Mouse (Mus musculus) liver, postnatal 0 days (tissue): Measurements from ENCODE around the gene Slfn9. TPM values are rescaled to one million over a fixed set of nuclear protein-coding genes. Genes with fewer than 3 reads are reported as not detected.

ENCODE experiments used
- ATAC-seq: fragments of 200-750 bp; cut with Nextera tagmentation; 2 replicates; pipeline ENCODE4 v1.8.0; 2017; ENCODE audit warnings: mild to moderate bottlenecking, moderate library complexity
- DNase-seq: peaks from one replicate; pipeline ENCODE4 v3.0.0-alpha.2; 2016
- H3K27ac ChIP-seq: fragments of 300-500 bp; sonication (generic); 2 replicates; pipeline ENCODE4 v1.5.1; 2014; ENCODE audit warnings: antibody characterized with exemption, moderate library complexity, mild to moderate bottlenecking, low read depth
- H3K27me3 ChIP-seq: fragments of 300-500 bp; sonication (generic); 2 replicates; pipeline ENCODE4 v1.6.1; 2014; ENCODE audit warnings: low read length, control low read depth, mixed read lengths; ENCODE audit not compliant: insufficient read depth
- H3K36me3 ChIP-seq: fragments of 300-500 bp; sonication (generic); replicated peaks from 2 replicates; pipeline ENCODE4 v1.6.1; 2014; ENCODE audit warnings: mild to moderate bottlenecking, control low read depth, low read length, moderate library complexity, mixed read lengths; ENCODE audit not compliant: insufficient read depth
- H3K4me1 ChIP-seq: fragments of 300-500 bp; sonication (generic); 2 replicates; pipeline ENCODE4 v1.6.1; 2014; ENCODE audit warnings: antibody characterized with exemption, mild to moderate bottlenecking, control low read depth; ENCODE audit not compliant: insufficient read depth
- H3K4me2 ChIP-seq: fragments of 300-500 bp; sonication (generic); 2 replicates; pipeline ENCODE4 v1.6.1; 2014; ENCODE audit warnings: low read depth, mild to moderate bottlenecking, low read length, moderate library complexity, mixed read lengths
- H3K4me3 ChIP-seq: fragments of 300-500 bp; sonication (generic); 2 replicates; pipeline ENCODE4 v1.5.1; 2014; ENCODE audit warnings: low read depth, low read length
- H3K9ac ChIP-seq: fragments of 300-500 bp; sonication (generic); replicated peaks from 2 replicates; pipeline ENCODE4 v1.6.1; 2014; ENCODE audit warnings: mild to moderate bottlenecking, moderate library complexity
- H3K9me3 ChIP-seq: fragments of 300-500 bp; sonication (generic); 2 replicates; pipeline ENCODE4 v1.6.1; 2016; ENCODE audit warnings: mild to moderate bottlenecking, control low read depth, low read length, mixed read lengths
- CTCF ChIP-seq: sonication (generic); IDR thresholded peaks from 2 replicates; pipeline ENCODE4 v1.5.1; 2016; ENCODE audit warnings: antibody characterized with exemption, low read depth
- EP300 ChIP-seq: IDR thresholded peaks from 2 replicates; pipeline ENCODE4 v1.6.1; 2016; ENCODE audit warnings: antibody characterized with exemption, low read depth, mild to moderate bottlenecking
- WGBS: fragments of 180-500 bp; shearing (Covaris S2); extraction: QIAGEN DNeasy Blood & Tissue Kit; methylation state at CpG from one replicate; pipeline ENCODE4 v1.1.7; 2014; ENCODE audit not compliant: insufficient replicate concordance; 5-methylcytosine and 5-hydroxymethylcytosine counted together
- polyA plus RNA-seq: library from polyadenylated mRNA; unstranded; fragments of >200 nt; fragmentation: Nextera tagmentation; extraction: Ambion mirVana; gene quantifications from 2 replicates; pipeline ENCODE4 v1.2.1, GENCODE M21; 2015

Slfn9 gene
- polyA plus RNA-seq, 1 experiment from 2014 or later, result 2.2 TPM

- DNase-seq (no peak), ATAC-seq (no peak)
- Histone ChIP-seq H3K4me1 (no peaks in the 10 kb centered on the region), H3K4me3 (no peak overlapping the region), H3K27ac (no peak overlapping the region), H3K9me3 (no peaks in the 10 kb centered on the region), H3K36me3 (no peaks in the 10 kb centered on the region), H3K4me2 (no peak overlapping the region), H3K9ac (no peak overlapping the region), H3K27me3 (0 out of 2 replicates have a peak, but pooled peaks cover 2% of the 10 kb centered on the region)
- TF ChIP-seq EP300 (no peak), CTCF (no peak)
- 65% methylated on average over 8 of the region's 8 CpGs for WGBS
Measured at GRCm38 (mm10) chr11:82962215-82962614, 29.4 kb downstream of the Slfn9 start.

GRCm38 (mm10) chr11:82961743-82962142, 29.9 kb downstream of the Slfn9 start:
- 0 out of 2 replicates have a peak, but pooled peaks cover 2% of the 10 kb centered on the region for H3K27me3 ChIP-seq
- no peak overlapping the region for H3K4me3 ChIP-seq
- WGBS, result 44% methylated on average over 2 of the region's 2 CpGs
- no peak overlapping the region for H3K27ac ChIP-seq
- H3K4me1 ChIP-seq, result no peaks in the 10 kb centered on the region
- no peak for ATAC-seq
- no peaks in the 10 kb centered on the region for H3K9me3 ChIP-seq
- DNase-seq, result no peak
- TF ChIP-seq CTCF, result no peak
- no peak for TF ChIP-seq EP300
- H3K9ac ChIP-seq, result no peak overlapping the region
- no peaks in the 10 kb centered on the region for H3K36me3 ChIP-seq
- H3K4me2 ChIP-seq, result no peak overlapping the region

- WGBS, result 8% methylated on average over 4 of the region's 4 CpGs
- TF ChIP-seq CTCF, result peak; percentile 84
- TF ChIP-seq EP300, result no peak
- H3K36me3 ChIP-seq, result no peaks in the 10 kb centered on the region
- H3K4me1 ChIP-seq, result peaks cover 1% of the 10 kb centered on the region; the same call in 1 of the 2 replicates
- H3K27ac ChIP-seq, result no peak overlapping the region
- no peak overlapping the region for H3K4me2 ChIP-seq
- H3K9me3 ChIP-seq, result no peaks in the 10 kb centered on the region
- no peak overlapping the region for H3K4me3 ChIP-seq
- ATAC-seq (no peak), DNase-seq (no peak)
- peaks cover 13% of the 10 kb centered on the region; the same call in 1 of the 2 replicates for H3K27me3 ChIP-seq
- no peak overlapping the region for H3K9ac ChIP-seq
Measured at GRCm38 (mm10) chr11:82959613-82960012, 32.0 kb downstream of the Slfn9 start.

- Histone ChIP-seq H3K9me3 (no peaks in the 10 kb centered on the region), H3K27ac (no peak overlapping the region), H3K9ac (no peak overlapping the region), H3K4me2 (no peak overlapping the region), H3K27me3 (peaks cover 24% of the 10 kb centered on the region), H3K4me3 (no peak overlapping the region), H3K36me3 (no peaks in the 10 kb centered on the region), H3K4me1 (peaks cover 9% of the 10 kb centered on the region; the same call in 1 of the 2 replicates)
- no peak for ATAC-seq
- TF ChIP-seq CTCF (no peak), EP300 (no peak)
- 56% methylated on average over 10 of the region's 10 CpGs for WGBS
- no peak for DNase-seq
Measured at GRCm38 (mm10) chr11:82956925-82957324, 34.7 kb downstream of the Slfn9 start.

GRCm38 (mm10) chr11:82954631-82955030, 37.0 kb downstream of the Slfn9 start:
- Histone ChIP-seq H3K27me3 (peaks cover 40% of the 10 kb centered on the region), H3K36me3 (no peaks in the 10 kb centered on the region), H3K9me3 (no peaks in the 10 kb centered on the region), H3K27ac (no peak overlapping the region), H3K4me1 (peaks cover 9% of the 10 kb centered on the region; the same call in 1 of the 2 replicates), H3K4me3 (no peak overlapping the region), H3K4me2 (0 out of 2 replicates have a peak overlapping the region, but pooled peaks have one; percentile 57), H3K9ac (no peak overlapping the region)
- 58% methylated on average over 6 of the region's 6 CpGs for WGBS
- no peak for DNase-seq
- ATAC-seq, result no peak
- TF ChIP-seq EP300 (no peak), CTCF (no peak)

- no peak for TF ChIP-seq EP300
- no peak for TF ChIP-seq CTCF
- peak; percentile 70 for ATAC-seq
- H3K4me2 ChIP-seq, result peak overlapping the region; percentile 57
- peak overlapping the region; percentile 31; the same call in 1 of the 2 replicates for H3K9ac ChIP-seq
- 23% methylated on average over 9 of the region's 9 CpGs for WGBS
- H3K9me3 ChIP-seq, result no peaks in the 10 kb centered on the region
- H3K4me3 ChIP-seq, result peak overlapping the region; percentile 44
- H3K36me3 ChIP-seq, result no peaks in the 10 kb centered on the region
- peak overlapping the region; percentile 72 for H3K27ac ChIP-seq
- peaks cover 40% of the 10 kb centered on the region for H3K27me3 ChIP-seq
- H3K4me1 ChIP-seq, result peaks cover 9% of the 10 kb centered on the region; the same call in 1 of the 2 replicates
- peak; percentile 45 for DNase-seq
Measured at GRCm38 (mm10) chr11:82952612-82953542, 38.8 kb downstream of the Slfn9 start.
